1 mouse cellular context compared by ENCODE assay signal in genomic region chr1:172140160-172140559, GRCm38 (mm10).
TF ChIP-seq lines count a peak whose summit lies in the region.

No protein-coding gene starts in this region.

TF ChIP-seq in C2C12, 6 proteins besides CTCF, POLR2A, EP300 and RAD21:
- peak; percentile 44 for TF ChIP-seq MYOD1 (IDR thresholded peaks at IDR 0.05; ENCODE audit: control insufficient read depth, insufficient read length, low read depth)
- TF ChIP-seq CEBPB (IDR thresholded peaks at IDR 0.05; ENCODE audit: low read depth), result no peak
